In the genomic region with DNA sequence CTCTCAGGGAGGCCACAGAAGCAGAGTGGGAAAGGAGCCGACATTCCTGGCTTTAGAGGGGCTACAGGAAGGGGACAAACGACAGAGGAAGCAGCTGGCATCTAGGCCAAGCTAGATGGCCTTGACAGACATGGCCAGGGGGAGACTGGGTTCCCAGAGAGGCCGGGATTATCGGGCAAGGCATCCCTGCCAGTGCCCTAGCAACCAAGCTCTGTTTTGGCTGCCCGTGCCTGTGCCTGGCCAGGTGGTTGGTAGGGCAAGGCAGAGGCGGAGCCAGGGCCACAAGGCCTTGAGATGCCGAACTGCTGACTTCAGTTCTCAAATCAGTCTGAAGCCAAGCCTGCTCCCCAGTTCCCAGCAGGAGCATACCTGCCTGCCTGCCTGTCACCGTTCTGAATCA, we compare ENCODE assay signal across 11 mouse cellular contexts.
DNase-seq lines count a peak whose midpoint lies in the region; ATAC-seq and TF ChIP-seq lines count a peak whose summit lies in the region.
"Had no signal": no experiment of that assay in that cellular context is flagged by ENCODE, and none has a peak within 500 bp of the region (broad histone marks: within the 10 kb centered on the region; RNA-seq: fewer than 3 reads in every experiment).

No protein-coding gene starts in this region.

- WGBS in neural tube, embryonic 12.5 days = 68% methylated on average over 8 of the region's 8 CpGs
- 53% methylated on average over 8 of the region's 8 CpGs for WGBS in stomach, postnatal 0 days
- 70% methylated on average over 8 of the region's 8 CpGs for WGBS in thymus, adult 2 months

- no peak overlapping the region for H3K4me3 ChIP-seq in neural tube, embryonic 12.5 days
- no peak overlapping the region for H3K4me3 ChIP-seq in stomach, postnatal 0 days (ENCODE audit: low read depth, low read length)
- no peak overlapping the region for H3K4me3 ChIP-seq in thymus, adult 2 months (ENCODE audit: control insufficient read depth, insufficient read depth, low read length)

- H3K4me2 ChIP-seq in neural tube, embryonic 12.5 days (replicated peaks) = no peak overlapping the region
- H3K4me2 ChIP-seq in stomach, postnatal 0 days (replicated peaks; ENCODE audit: low read depth) = no peak overlapping the region

- H3K27ac ChIP-seq in neural tube, embryonic 12.5 days = no peak overlapping the region
- H3K27ac ChIP-seq in stomach, postnatal 0 days (replicated peaks) = no peak overlapping the region
- H3K27ac ChIP-seq in thymus, adult 2 months (ENCODE audit: control insufficient read depth, insufficient read depth, low read length) = no peak overlapping the region

- H3K4me1 ChIP-seq in neural tube, embryonic 12.5 days = peaks cover 6% of the 10 kb centered on the region
- H3K4me1 ChIP-seq in stomach, postnatal 0 days (replicated peaks; ENCODE audit: control insufficient read depth, insufficient read depth) = peaks cover 9% of the 10 kb centered on the region; the same call in 1 of the 2 replicates
- no peaks in the 10 kb centered on the region for H3K4me1 ChIP-seq in thymus, adult 2 months (replicated peaks; ENCODE audit: control insufficient read depth, insufficient read depth, low read length)

- H3K36me3 ChIP-seq in neural tube, embryonic 12.5 days = no peaks in the 10 kb centered on the region
- no peaks in the 10 kb centered on the region for H3K36me3 ChIP-seq in stomach, postnatal 0 days (ENCODE audit: control insufficient read depth, insufficient read depth, low read length)
- no peaks in the 10 kb centered on the region for H3K36me3 ChIP-seq in thymus, adult 2 months (ENCODE audit: control insufficient read depth, insufficient read depth, low read length)

- 0 out of 2 replicates have a peak overlapping the region, but pooled peaks have one; percentile 26 for H3K9ac ChIP-seq in neural tube, embryonic 12.5 days
- no peak overlapping the region for H3K9ac ChIP-seq in stomach, postnatal 0 days (ENCODE audit: low read length)

- TF ChIP-seq EP300 in stomach, postnatal 0 days (optimal IDR thresholded peaks at IDR 0.05) = no peak

- ATAC-seq in cerebellum, adult (ENCODE audit: insufficient number of reproducible peaks, low FRiP score, low TSS enrichment) = 0 out of 2 replicates have a peak, but pooled peaks have one; percentile 51
- ATAC-seq in neural tube, embryonic 12.5 days (ENCODE audit: low FRiP score, low read depth) = no peak
- no peak for ATAC-seq in stomach, postnatal 0 days (ENCODE audit: low FRiP score, low TSS enrichment)
- ATAC-seq: Patski had no signal

- intact Hi-C loops in heart, postnatal 10 days (cut with DNase I) = no loop called here

- no peak for TF ChIP-seq CTCF in stomach, postnatal 0 days (IDR thresholded peaks at IDR 0.05; ENCODE audit: low read depth)
- TF ChIP-seq CTCF in thymus, adult 2 months (IDR thresholded peaks at IDR 0.05; ENCODE audit: borderline replicate concordance, control insufficient read depth, extremely low read depth, insufficient read depth, low read length, poor library complexity) = no peak

- no peak for TF ChIP-seq POLR2A in thymus, adult 2 months (IDR thresholded peaks at IDR 0.05; ENCODE audit: control insufficient read depth, extremely low read depth, insufficient read depth, low read length, poor library complexity)

- no peaks in the 10 kb centered on the region; the same call in none of the 2 replicates for H3K27me3 ChIP-seq in neural tube, embryonic 12.5 days (replicated peaks)
- no peaks in the 10 kb centered on the region for H3K27me3 ChIP-seq in stomach, postnatal 0 days (ENCODE audit: control insufficient read depth, insufficient read depth, low read length)
- no peaks in the 10 kb centered on the region for H3K27me3 ChIP-seq in thymus, adult 2 months (ENCODE audit: control insufficient read depth, insufficient read depth, low read length)

- H3K9me3 ChIP-seq in neural tube, embryonic 12.5 days = no peaks in the 10 kb centered on the region
- H3K9me3 ChIP-seq in stomach, postnatal 0 days (ENCODE audit: control insufficient read depth, low read length) = no peaks in the 10 kb centered on the region

- no peak for DNase-seq in cerebellum, postnatal 4 days (ENCODE audit: low spot score in 2 of 2)
- DNase-seq in neural tube, embryonic 10.5 days (ENCODE audit: extremely low spot score, low spot score) = no peak
- peak; percentile 68 to 78 for DNase-seq in heart, postnatal 10 days
- peak; percentile 47 for DNase-seq in stomach, postnatal 0 days (ENCODE audit: low spot score)
- DNase-seq in thymus, adult 2 months = no peak
- no peak for DNase-seq in right cerebral cortex, postnatal 10 days (ENCODE audit: low spot score in 2 of 2)
- DNase-seq: embryo, embryonic 11 days; thymus, postnatal 14 days had no signal

Comparison
In these comparisons a context has a peak if more than half of its experiments do, and no peak if none do; other contexts are left out.
1. DNase-seq: peak in heart, postnatal 10 days (2 of 2) and stomach, postnatal 0 days (single experiment); none in cerebellum, postnatal 4 days (0 of 2), neural tube, embryonic 10.5 days (single experiment), thymus, adult 2 months (single experiment) and right cerebral cortex, postnatal 10 days (0 of 2).